Comparison of ENCODE assay signal across 23 mouse cellular contexts in genomic region chr13:78992326-78992725, GRCm38 (mm10).
"Had no signal": no experiment of that assay in that cellular context is flagged by ENCODE, and none has a peak within 500 bp of the region (broad histone marks: within the 10 kb centered on the region; RNA-seq: fewer than 3 reads in every experiment).

No protein-coding gene starts in this region.

- H3K4me1 ChIP-seq: embryonic facial prominence, embryonic 10.5 days; embryonic facial prominence, embryonic 12.5 days; embryonic facial prominence, embryonic 13.5 days; embryonic facial prominence, embryonic 15.5 days; forebrain, embryonic 10.5 days; forebrain, embryonic 12.5 days; forebrain, embryonic 13.5 days; forebrain, embryonic 15.5 days; heart, embryonic 10.5 days had no signal

- H3K9ac ChIP-seq: embryonic facial prominence, embryonic 12.5 days; embryonic facial prominence, embryonic 13.5 days; embryonic facial prominence, embryonic 15.5 days; forebrain, embryonic 12.5 days; forebrain, embryonic 13.5 days; forebrain, embryonic 15.5 days; forebrain, postnatal 0 days had no signal

- DNase-seq: cerebellum, postnatal 10 days; cerebellum, postnatal 14 days; cerebellum, postnatal 25 days; cerebellum, postnatal 36 days; embryo, embryonic 11 days; forebrain, postnatal 0 days; gastrocnemius, adult 2 months; gastrocnemius, postnatal 14 days; gastrocnemius, postnatal 25 days; gastrocnemius, postnatal 36 days; heart, adult 11 months; heart, adult 18-20 months; heart, adult 2 months had no signal

- H3K4me3 ChIP-seq: embryonic facial prominence, embryonic 10.5 days; embryonic facial prominence, embryonic 12.5 days; embryonic facial prominence, embryonic 13.5 days; embryonic facial prominence, embryonic 15.5 days; erythroblast, embryonic 14.5 days; forebrain, embryonic 10.5 days; forebrain, embryonic 12.5 days; forebrain, embryonic 13.5 days; forebrain, embryonic 15.5 days; gastrocnemius, adult 2 months; heart, adult 2 months; heart, embryonic 10.5 days had no signal

- H3K36me3 ChIP-seq: embryonic facial prominence, embryonic 10.5 days; embryonic facial prominence, embryonic 12.5 days; embryonic facial prominence, embryonic 13.5 days; embryonic facial prominence, embryonic 15.5 days; forebrain, embryonic 10.5 days; forebrain, embryonic 12.5 days; forebrain, embryonic 15.5 days; heart, embryonic 10.5 days had no signal

- H3K27ac ChIP-seq: embryonic facial prominence, embryonic 10.5 days; embryonic facial prominence, embryonic 12.5 days; embryonic facial prominence, embryonic 13.5 days; embryonic facial prominence, embryonic 15.5 days; forebrain, embryonic 10.5 days; forebrain, embryonic 12.5 days; forebrain, embryonic 13.5 days; forebrain, embryonic 15.5 days; gastrocnemius, adult 2 months; heart, adult 2 months; heart, embryonic 10.5 days had no signal

- H3K9me3 ChIP-seq: embryonic facial prominence, embryonic 10.5 days; embryonic facial prominence, embryonic 12.5 days; embryonic facial prominence, embryonic 13.5 days; embryonic facial prominence, embryonic 15.5 days; forebrain, embryonic 10.5 days; forebrain, embryonic 12.5 days; forebrain, embryonic 13.5 days; forebrain, embryonic 15.5 days; heart, embryonic 10.5 days had no signal
